Mouse (Mus musculus) heart, adult 18-20 months (tissue): ENCODE results near the gene Cops7a. TPM values are rescaled to one million over a fixed set of nuclear protein-coding genes. Genes with fewer than 3 reads are reported as not detected.

ENCODE experiments used
- DNase-seq, 2 experiments: peaks; one replicate each; pipeline ENCODE4 v3.0.0; 2021 to 2022; ENCODE audit warnings: mixed read lengths in 1 of 2
- total RNA-seq, 2 experiments: library from RNA; stranded (reverse); gene quantifications; 2 replicates each; pipeline ENCODE4 v1.2.3; 2021

Gene Cops7a
- total RNA-seq, 2 experiments from 2014 or later = 94.3 to 102 TPM

DNA sequence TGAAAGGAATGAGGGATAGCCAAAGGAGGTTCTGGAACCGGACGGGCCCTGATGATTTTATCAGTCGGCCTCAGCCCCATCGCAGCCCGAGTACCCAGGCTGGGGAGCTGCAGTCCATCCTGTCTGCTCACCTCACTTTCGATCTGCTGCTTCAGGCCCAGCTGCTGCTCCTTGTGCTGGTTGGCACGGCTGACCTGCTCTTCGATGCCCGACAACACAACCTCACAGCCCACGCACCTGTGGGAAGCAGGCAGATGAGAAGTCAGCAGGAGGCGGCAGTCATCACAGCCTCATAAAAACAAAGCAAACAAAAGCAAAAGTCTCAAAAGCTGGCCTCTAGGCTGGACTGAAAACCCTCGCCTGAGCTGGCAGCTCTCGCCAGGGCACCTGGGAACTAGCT, 5.4 kb downstream of the Cops7a start:
- no peak for DNase-seq

DNA sequence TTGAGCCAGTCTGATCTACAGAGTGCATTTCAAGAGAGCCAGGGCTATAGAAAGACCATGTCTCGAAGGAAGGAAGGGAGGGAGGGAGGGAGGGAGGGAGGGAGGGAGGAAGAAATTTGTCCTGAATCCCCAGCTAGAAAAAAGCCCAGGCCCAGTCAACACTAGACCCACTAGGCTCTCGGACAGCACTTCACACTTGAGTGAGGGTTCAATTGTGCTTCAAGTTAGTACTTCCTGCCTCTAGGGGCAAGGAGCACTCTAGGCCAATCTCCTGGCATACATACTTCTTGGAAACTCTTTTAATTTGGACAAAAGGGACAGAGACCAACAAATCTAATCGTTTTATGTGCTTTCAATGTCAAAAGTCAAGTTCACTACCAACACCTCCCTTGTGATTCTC, 7.2 kb downstream of the Cops7a start:
- no peak for DNase-seq

DNA sequence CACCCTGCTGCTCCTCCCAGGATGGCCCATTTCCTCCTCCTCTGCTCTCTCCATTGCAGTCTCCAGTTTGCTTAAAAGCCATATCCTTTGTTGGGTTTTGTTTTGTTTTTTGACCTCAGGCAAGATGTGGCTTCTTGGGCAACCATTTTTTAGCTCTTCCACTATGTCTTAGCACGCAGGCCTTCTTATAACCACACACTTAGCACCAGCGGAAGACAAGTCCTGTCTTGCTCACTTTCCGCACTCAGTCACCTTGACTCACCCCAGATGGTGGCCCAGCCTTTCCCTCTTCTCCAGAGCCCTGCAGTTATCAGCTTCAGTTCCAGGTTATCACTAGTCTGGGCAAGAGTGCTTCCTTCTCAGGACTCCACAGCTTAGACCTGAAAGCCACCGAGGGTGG, 10.1 kb downstream of the Cops7a start:
- DNase-seq = no peak

DNA sequence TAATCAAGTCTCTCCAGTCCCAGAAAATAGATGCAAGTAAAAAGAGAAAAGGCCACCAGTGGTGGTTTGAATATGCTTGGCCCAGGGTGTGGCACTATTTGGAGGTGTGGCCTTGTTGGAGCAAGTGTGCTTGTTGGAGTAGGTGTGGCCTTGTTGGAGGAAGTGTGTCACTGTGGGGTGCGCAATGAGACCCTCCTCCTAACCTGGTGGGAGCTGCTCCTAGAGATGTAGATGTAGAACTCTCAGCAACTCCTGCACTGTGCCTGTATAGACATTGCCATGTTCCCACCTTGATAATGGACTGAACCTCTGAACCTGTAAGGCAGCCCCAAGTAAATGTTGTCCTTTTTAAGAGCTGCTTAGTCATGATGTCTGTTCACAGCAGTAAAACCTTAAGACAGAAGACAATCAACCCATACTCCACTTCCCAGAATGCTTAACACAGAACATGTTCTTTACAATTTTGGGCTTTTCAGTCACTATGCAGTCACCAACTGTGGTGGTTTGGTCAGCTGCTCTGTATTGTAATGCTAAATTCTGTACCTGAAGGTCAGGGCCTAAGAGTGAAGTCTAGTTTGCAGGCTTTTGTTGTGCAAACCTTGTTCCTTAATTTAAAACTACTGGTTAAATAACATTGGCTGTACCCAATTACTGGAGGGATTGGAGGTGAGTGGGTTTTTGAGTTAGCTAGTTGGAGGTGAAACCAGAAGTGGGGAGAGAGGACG, 11.2 kb downstream of the Cops7a start:
- DNase-seq = no peak

DNA sequence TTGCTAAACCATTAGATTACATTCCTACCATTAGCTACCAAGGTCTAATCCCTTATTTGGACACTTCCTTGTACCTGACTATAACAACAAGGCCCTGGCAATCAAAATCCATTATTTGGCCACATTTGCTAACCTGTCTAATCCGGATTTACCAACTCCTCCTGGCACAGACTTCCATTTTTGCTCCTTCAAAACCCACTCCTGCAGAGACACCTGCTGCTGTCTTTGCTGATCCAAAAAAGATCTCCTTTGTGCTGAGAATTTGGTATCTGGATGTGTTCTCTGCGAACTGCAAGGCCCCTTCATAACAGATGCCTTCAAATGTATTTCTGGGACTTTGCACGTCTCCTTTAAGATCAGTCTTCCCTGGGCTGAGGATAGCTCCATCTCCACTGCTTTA, 21.8 kb downstream of the Cops7a start:
- no peak for DNase-seq

DNA sequence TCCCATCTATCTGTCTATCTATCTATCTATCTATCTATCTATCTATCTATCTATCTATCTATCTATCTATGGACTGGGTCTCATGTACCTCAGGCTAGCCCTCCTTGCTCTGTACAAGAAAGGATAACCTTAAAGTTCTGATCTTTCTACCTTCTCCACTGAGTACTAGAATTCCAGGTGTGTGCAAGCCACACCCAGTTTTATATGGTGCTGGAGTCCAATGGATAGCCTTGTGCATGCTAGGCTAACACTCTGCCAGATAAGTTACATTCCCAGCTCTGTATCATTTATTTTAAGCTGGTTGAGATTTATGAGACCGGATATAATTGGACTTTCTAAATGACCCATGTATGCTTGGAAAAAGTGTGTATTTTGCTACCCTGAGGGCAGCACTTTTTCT, 23.7 kb downstream of the Cops7a start:
- no peak for DNase-seq

DNA sequence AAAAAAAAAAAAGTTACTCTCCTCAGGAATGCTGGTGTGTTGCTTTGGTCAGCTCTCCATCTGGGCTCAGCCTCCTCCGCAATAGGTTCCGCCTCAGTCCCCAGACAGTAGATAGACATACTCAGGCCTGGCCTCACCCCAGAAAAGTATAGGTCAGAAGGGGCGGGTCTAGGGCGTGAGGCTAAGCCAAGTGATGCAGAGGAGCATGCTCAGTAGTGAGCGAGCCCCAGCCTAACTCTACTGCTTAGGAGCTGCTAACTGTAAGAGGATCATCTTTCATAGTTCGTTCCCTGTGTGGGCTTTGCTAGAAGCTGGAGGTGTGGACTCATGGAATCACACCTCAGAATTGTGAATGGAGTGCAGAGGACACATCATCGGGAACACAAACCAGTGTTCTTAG, 26.8 kb downstream of the Cops7a start:
- no peak for DNase-seq

DNA sequence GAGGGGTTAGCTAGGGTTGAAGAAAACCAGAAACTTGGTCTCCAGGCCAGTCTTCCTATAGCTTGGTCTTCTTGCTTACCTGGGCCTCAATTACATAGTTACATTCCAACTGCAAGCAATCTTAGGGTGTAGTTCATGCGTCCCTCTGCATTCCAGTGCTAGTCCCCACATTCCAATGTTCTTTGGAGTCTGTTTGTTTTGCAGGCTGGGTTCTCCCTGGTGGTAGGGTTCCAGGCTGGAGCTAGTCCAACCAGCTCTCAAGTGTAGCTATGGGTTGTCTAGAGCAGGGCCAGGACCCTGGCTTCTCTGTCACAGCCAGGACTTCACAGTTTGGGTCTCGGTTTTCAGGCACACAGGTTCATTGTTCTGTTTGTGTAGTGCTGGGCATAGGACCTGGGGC, 27.8 kb downstream of the Cops7a start:
- DNase-seq = no peak

DNA sequence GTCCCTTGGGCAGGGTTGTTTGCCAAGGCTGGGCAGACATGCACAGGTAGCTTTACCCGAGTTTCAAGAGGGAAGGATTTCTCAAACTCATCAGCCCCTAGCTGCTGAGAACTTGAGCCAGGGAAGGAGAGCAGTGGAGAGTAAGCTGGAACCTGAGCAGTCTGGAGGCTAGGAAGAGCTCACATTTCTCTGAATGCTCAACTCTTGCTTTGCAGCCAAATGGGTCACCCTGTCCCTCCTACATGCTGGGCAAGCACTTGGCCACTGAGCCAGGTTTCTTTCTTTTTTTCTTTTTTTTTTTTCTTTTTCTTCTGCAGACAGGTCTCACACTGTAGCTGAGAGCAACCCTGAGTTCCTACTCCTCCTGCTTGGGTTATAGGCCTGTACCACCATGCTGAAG, 28.7 kb downstream of the Cops7a start:
- DNase-seq = no peak

DNA sequence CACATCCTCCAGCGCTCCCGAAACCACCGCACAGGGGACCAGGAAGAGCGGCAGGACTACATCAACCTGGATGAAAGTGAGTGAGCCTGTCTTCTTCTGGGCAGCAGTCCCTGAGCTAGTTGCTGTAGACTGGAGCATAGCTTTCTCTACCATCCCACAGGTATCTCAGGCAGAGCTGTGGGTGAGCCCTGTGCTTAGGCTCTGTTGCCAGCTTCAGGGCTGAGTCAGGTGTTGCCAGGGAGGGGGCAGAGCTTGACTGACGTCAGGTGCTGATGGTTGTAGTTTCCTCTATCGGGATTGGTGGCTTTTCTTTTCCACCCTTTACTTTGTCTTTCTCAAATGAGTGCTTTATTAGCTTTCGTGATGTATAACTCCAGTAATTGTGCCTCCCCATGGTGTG, 30.7 kb downstream of the Cops7a start:
- no peak for DNase-seq

DNA sequence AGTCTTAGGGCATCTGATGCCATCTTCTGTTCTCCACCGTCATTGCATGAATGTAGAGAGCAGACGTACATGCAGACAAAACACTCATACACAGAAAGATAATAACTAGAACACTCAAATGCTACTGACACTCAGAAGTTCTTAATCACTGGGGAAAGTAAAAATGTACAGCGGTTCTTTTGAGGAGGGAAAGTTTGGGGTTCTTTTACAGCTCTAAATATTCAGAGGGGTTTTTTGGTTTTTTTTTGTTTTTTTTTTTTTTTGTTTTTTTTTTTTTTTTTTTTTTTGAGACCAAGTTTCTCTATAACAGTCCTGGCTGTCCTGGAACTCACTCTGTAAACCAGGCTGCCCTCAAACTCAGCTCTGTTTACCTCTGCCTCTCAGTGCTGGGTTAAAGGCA, 32.2 kb downstream of the Cops7a start:
- no peak for DNase-seq

DNA sequence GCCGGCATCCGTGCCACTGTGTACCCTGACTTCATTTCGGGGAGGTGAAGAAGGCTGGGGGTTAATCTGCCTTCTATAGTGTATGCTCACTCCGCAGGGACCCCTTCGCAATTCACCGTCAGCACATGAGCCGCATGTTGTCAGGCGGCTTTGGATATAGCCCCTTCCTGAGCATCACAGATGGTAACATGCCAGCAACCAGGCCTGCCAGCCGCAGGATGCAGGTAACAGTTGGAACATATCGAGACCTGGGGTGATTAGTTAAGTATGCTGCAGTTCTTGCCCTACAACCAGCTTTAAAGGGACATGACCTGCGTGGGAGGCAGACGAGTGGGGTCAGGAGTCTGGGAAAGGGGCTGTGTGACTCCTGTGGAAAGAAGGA, 33.0 kb downstream of the Cops7a start:
- DNase-seq = no peak

DNA sequence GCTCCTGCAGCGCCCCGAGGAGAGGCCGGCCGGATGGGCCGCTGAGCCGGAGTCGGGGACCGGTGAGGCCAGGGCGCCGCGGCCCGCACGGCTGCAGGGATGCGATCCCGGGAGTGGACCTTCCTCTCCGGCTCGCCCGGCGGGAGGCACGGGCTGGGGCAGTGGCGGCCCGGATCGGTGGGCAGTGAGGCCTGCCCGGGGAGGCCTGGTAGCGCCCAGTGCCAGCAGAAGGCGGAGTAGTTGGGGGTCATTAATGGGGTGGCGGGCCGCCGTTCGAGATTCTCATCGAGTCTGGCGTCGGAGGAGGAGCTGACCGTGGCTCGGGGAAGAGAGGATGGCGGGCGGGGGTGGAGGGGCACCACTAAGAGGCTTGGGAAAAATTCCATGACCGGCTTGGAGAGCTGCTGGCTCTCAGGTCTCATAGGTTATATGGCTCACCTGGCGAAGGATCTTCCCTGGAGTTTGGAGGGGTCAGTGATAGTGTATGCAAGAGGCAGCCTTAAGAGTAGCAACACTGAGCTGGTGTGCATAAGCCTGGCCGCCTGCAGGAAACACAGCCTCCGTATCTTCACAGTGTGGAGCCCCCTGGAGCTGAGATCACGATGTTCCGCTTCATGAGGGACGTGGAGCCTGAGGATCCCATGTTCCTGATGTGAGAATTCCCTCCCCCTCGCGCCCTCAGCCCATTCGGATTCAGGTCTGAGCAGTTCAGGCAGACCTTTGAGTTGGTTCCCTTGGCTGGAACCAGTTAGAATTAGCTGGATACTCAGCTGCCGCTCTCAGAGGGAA, 33.6 kb downstream of the Cops7a start:
- no peak for DNase-seq

DNA sequence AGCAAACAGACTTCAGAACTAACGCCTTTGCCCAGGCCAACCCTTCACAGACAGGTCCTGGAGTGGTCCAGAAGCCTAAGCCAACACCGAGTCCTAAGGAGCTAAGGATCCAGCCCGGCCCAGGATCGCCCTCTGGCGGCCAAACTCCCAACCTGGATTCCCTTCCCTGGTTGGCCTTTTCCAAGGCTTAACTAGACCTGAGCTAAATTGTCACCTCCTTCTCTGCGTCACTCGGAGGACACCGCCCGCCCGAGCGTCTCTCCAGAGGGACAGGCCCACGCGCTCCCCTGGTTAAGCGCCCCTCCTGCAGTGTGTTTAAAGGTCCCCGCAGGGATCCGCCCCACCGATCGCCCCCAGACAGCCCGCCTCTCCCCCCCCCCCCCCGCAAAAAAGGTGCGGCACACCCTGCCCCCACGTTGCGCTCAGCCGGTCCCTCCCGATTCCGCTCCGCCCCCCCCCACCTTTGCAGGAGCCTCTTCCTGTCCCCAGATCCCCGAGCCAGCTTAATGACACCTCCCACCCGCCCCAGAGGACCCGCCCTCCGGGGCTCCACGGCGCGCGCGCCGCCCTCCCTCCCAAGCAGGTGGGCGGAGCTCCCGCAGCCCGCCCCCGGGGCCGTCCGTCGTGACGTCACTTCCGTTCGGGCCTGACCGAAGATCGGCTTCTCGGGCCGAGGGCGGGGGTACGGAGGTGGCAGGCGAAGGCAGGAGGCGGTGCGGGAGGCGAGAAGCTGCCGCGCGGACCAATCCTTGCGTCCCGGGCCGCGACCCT, 34.4 kb downstream of the Cops7a start, which contains the start of gene Mlf2:
Gene Mlf2 (plus strand): TSS at position 633 of the 771 bp plus-strand sequence.
- DNase-seq = peak; percentile 99

DNA sequence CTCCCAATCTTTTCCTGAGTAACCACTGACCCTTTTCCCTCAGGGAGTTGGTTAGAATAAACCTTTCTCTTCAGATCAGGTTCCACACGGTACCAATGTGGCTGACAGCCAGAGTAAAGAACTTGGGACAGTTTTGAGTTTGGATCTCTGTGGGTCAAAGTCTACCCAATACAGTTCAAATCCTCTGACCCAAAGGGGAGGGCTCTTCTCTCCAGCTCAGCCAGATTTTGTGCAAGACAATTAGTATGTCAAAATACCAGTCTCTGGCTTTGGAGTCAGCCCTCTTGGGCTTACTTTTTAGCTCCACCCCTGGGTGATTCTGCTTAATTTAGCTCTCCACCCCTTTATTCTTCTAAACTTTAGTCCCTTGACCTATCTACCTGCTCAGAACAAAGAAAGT, 35.1 kb downstream of the Cops7a start:
- DNase-seq = no peak

DNA sequence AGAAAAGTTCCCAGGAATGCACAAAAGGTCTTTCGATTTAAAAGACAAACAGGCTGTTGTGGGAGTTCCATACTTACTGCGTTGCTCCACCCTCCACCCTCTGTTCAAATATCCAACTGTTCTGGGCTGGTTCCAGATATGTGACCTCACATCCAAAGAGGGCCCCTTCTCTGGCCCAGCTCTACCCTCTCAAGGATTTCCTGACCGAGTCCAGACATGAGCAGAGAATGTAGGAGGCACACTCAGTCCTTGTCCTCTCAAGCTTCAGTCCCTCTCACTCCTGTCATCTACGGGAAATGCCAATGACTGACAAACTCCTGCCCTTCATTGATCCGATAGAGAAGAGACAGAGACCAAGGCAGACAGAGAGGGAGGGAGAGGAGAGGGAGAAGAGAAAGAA, 39.4 kb downstream of the Cops7a start:
- DNase-seq = peak; percentile 67 to 71

DNA sequence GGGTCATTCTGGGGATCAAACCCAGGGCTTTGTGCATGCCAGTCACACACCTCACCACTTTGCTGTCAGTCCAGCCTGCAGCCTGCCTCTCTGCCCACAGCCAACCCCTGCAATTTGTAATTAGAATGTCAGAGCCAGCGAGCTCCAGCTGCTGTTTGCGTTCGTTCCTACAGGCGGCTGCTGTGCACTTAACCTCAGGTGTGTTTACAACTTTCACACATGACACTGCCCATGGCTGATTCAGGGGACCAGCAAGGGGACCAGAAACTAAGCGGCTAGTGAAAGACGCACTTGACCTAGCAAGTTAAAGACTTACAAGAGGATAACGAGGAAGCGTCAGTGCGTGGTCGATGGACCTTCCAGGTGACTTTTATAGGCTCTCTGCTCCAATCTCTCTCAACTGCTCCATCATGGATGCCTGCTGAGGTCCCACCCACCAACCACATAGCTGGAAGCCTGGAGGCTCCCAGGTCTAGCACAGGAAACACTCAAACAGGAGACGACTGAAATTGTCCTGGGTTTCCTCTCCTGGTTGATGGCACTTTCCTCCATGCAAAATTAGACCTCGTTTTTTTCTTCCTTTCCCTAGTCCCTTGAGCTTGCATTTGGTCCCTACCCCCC, 40.1 kb downstream of the Cops7a start:
- peak in 1 of 2 experiments; percentile 25 for DNase-seq

DNA sequence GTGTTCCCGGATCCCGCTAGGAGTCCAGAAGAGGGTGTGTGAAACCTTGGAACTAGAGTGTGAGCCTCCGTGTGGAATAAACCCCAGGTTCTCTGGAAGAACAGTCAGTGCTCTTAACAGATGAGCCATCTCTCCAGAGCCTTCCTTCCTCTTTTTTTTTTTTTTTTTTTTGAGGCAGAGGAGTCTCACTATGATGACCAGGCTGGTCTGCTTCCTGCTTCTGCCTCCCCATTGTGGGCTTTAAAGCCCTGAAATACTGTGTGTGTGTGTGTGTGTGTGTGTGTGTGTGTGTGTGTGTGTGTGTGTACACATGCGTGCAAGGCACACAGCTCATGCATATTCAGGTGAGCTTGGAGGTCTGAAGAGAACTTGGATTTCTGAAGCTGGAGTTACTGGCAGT, 43.8 kb downstream of the Cops7a start:
- DNase-seq = no peak

DNA sequence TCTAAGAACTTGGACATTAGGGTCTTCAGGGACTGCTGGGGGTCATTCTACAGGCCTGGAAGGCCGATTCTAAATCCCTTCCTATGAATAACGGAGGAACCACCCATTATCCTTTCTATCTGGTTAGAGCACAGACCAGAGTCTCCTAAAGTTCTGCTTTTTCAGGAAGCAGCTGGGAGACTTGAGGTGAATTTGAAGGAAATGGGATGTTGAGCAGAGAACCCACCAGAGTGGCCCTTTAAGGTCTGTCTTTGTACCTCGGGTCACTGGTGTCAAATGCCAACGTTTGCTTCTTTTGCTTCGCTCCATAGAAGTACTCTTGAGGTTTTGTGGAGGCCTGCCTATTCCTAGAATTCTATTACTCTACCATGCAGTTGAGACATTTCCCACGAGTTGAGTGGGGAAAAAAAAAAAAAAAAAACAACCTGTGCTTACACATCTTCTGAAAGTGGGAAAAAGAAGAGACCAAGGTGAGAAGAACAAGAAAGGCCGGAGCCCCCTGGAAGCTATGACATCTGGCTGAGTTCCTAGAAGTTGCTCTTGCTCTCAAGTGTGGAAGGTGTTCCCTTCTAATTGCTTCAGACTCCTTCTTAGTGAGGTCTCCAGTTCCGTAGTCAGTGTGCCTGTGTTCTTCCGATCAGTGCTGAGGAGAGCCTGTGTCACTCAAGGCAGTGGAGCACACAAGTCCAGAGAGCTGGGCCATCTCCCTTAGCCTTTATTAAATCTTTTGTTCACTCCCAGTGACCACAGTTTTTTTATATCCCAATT, 44.8 kb downstream of the Cops7a start:
- DNase-seq = no peak

DNA sequence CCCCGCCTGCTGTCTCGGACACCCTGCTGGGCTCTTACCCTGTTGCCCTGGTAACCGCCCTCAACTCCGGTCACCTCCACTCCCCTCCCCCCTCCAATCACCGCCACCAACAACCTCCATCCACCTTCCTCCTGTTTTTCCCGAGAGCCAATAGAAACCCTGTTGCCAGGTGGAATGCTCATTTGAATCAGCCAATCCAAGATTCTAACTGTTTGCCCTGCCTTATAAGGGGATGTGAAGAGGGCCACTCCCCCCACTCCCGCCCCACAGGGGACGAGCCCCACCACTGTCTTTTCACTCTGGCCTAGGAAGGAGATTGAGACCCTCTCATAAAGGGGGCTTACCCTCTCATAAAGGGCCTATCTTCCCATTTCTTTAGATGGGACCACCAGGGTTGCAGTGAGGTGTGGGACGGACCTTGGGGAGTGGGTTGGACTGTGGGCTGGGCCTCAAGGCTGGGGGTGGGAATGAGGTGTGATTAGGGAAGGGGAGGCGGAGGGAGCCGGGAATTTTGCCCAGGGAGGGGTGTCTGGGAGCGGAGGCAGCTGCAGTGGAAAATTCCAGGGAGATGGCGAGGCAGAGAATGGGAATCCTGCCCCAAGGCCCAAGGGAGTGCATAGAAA, 45.5 kb downstream of the Cops7a start, which contains the start of gene Ptms:
Gene Ptms (minus strand): TSS at position 409 of the 623 bp plus-strand sequence.
- DNase-seq = peak; percentile 96 to 97
